Mouse (Mus musculus): Measurements from ENCODE around the gene Chad. TPM values are rescaled to one million over a fixed set of nuclear protein-coding genes. Genes with fewer than 3 reads are reported as not detected.
A peak's percentile ranks its signal among the peaks of the same experiment; 100 is the strongest.

The Chad gene
- polyA plus RNA-seq, 1 experiment from 2014 or later, result 0.39 TPM

GRCm38 (mm10) chr11:94543932-94544331, 20.9 kb upstream of the Chad start:
- no peak for ATAC-seq
- Histone ChIP-seq H3K9ac (ENCODE audit: low read depth, low read length) (no peak overlapping the region), H3K4me1 (ENCODE audit: control insufficient read depth, insufficient read depth, low read depth, low read length) (peaks cover 5% of the 10 kb centered on the region), H3K36me3 (ENCODE audit: control insufficient read depth, insufficient read depth, low read length) (no peaks in the 10 kb centered on the region), H3K4me3 (ENCODE audit: low read length) (no peak overlapping the region), H3K27ac (ENCODE audit: low read depth, low read length) (no peak overlapping the region), H3K9me3 (ENCODE audit: control insufficient read depth, low read length) (no peaks in the 10 kb centered on the region), H3K27me3 (replicated peaks; ENCODE audit: control insufficient read depth, insufficient read depth, low read length) (no peaks in the 10 kb centered on the region), H3K4me2 (ENCODE audit: low read length) (peak overlapping the region; percentile 39; the same call in 1 of the 2 replicates)
- 39% methylated on average over 9 of the region's 9 CpGs for WGBS

- H3K4me3 ChIP-seq (ENCODE audit: low read length), result no peak overlapping the region
- no peaks in the 10 kb centered on the region for H3K36me3 ChIP-seq (ENCODE audit: control insufficient read depth, insufficient read depth, low read length)
- 50% methylated on average over 18 of the region's 18 CpGs for WGBS
- no peak overlapping the region for H3K27ac ChIP-seq (ENCODE audit: low read depth, low read length)
- ATAC-seq, result no peak
- H3K4me2 ChIP-seq (ENCODE audit: low read length), result peak overlapping the region; percentile 39
- H3K9me3 ChIP-seq (ENCODE audit: control insufficient read depth, low read length), result no peaks in the 10 kb centered on the region
- peaks cover 7% of the 10 kb centered on the region for H3K4me1 ChIP-seq (ENCODE audit: control insufficient read depth, insufficient read depth, low read depth, low read length)
- H3K9ac ChIP-seq (ENCODE audit: low read depth, low read length), result no peak overlapping the region; the same call in 1 of the 2 replicates
- H3K27me3 ChIP-seq (replicated peaks; ENCODE audit: control insufficient read depth, insufficient read depth, low read length), result no peaks in the 10 kb centered on the region
Observed at GRCm38 (mm10) chr11:94544422-94544821, 20.4 kb upstream of the Chad start.

- Histone ChIP-seq H3K9ac (ENCODE audit: low read depth, low read length) (no peak overlapping the region), H3K27ac (ENCODE audit: low read depth, low read length) (no peak overlapping the region), H3K36me3 (ENCODE audit: control insufficient read depth, insufficient read depth, low read length) (no peaks in the 10 kb centered on the region), H3K4me2 (ENCODE audit: low read length) (no peak overlapping the region), H3K27me3 (replicated peaks; ENCODE audit: control insufficient read depth, insufficient read depth, low read length) (no peaks in the 10 kb centered on the region), H3K4me3 (ENCODE audit: low read length) (no peak overlapping the region), H3K4me1 (ENCODE audit: control insufficient read depth, insufficient read depth, low read depth, low read length) (peaks cover 9% of the 10 kb centered on the region), H3K9me3 (ENCODE audit: control insufficient read depth, low read length) (no peaks in the 10 kb centered on the region)
- no peak for ATAC-seq
- WGBS, result 95% methylated on average over 5 of the region's 5 CpGs
Observed at GRCm38 (mm10) chr11:94546381-94546780, 18.5 kb upstream of the Chad start.

- Histone ChIP-seq H3K9me3 (ENCODE audit: control insufficient read depth, low read length) (no peaks in the 10 kb centered on the region), H3K4me2 (ENCODE audit: low read length) (no peak overlapping the region), H3K9ac (ENCODE audit: low read depth, low read length) (no peak overlapping the region), H3K4me3 (ENCODE audit: low read length) (no peak overlapping the region), H3K36me3 (ENCODE audit: control insufficient read depth, insufficient read depth, low read length) (no peaks in the 10 kb centered on the region), H3K4me1 (ENCODE audit: control insufficient read depth, insufficient read depth, low read depth, low read length) (peaks cover 9% of the 10 kb centered on the region), H3K27me3 (replicated peaks; ENCODE audit: control insufficient read depth, insufficient read depth, low read length) (no peaks in the 10 kb centered on the region), H3K27ac (ENCODE audit: low read depth, low read length) (no peak overlapping the region)
- no peak for ATAC-seq
- 89% methylated on average over 6 of the region's 6 CpGs for WGBS
Observed at GRCm38 (mm10) chr11:94547271-94547670, 17.6 kb upstream of the Chad start.

- Histone ChIP-seq H3K4me3 (ENCODE audit: low read length) (peak overlapping the region; percentile 81), H3K4me2 (ENCODE audit: low read length) (peak overlapping the region; percentile 63), H3K9ac (ENCODE audit: low read depth, low read length) (peak overlapping the region; percentile 85), H3K27me3 (replicated peaks; ENCODE audit: control insufficient read depth, insufficient read depth, low read length) (no peaks in the 10 kb centered on the region), H3K27ac (ENCODE audit: low read depth, low read length) (peak overlapping the region; percentile 90), H3K4me1 (ENCODE audit: control insufficient read depth, insufficient read depth, low read depth, low read length) (peaks cover 9% of the 10 kb centered on the region), H3K36me3 (ENCODE audit: control insufficient read depth, insufficient read depth, low read length) (no peaks in the 10 kb centered on the region), H3K9me3 (ENCODE audit: control insufficient read depth, low read length) (no peaks in the 10 kb centered on the region)
- peak; percentile 57 for ATAC-seq
- WGBS, result 11% methylated on average over 24 of the region's 24 CpGs
Observed at GRCm38 (mm10) chr11:94548041-94548784, 16.6 kb upstream of the Chad start.

GRCm38 (mm10) chr11:94548888-94549690, 15.8 kb upstream of the Chad start, which contains the start of gene Rsad1:
Gene Rsad1 (minus strand): TSS chr11:94549255.
- Histone ChIP-seq H3K27ac (ENCODE audit: low read depth, low read length) (peak within 1 kb of the TSS; percentile 90), H3K9ac (ENCODE audit: low read depth, low read length) (peak within 1 kb of the TSS; percentile 85), H3K4me2 (ENCODE audit: low read length) (peak within 1 kb of the TSS; percentile 63), H3K9me3 (ENCODE audit: control insufficient read depth, low read length) (no peaks in the 10 kb centered on the region), H3K27me3 (replicated peaks; ENCODE audit: control insufficient read depth, insufficient read depth, low read length) (no peaks in the 10 kb centered on the region), H3K36me3 (ENCODE audit: control insufficient read depth, insufficient read depth, low read length) (no peaks in the 10 kb centered on the region), H3K4me1 (ENCODE audit: control insufficient read depth, insufficient read depth, low read depth, low read length) (peaks cover 9% of the 10 kb centered on the region), H3K4me3 (ENCODE audit: low read length) (peak within 1 kb of the TSS; percentile 81)
- 4% methylated on average over 49 of the region's 49 CpGs for WGBS
- peak; percentile 94 for ATAC-seq

- Histone ChIP-seq H3K36me3 (ENCODE audit: control insufficient read depth, insufficient read depth, low read length) (no peaks in the 10 kb centered on the region), H3K4me1 (ENCODE audit: control insufficient read depth, insufficient read depth, low read depth, low read length) (peaks cover 9% of the 10 kb centered on the region), H3K27ac (ENCODE audit: low read depth, low read length) (peak overlapping the region; percentile 90), H3K4me2 (ENCODE audit: low read length) (no peak overlapping the region; the same call in 1 of the 2 replicates), H3K9ac (ENCODE audit: low read depth, low read length) (peak overlapping the region; percentile 85; the same call in 1 of the 2 replicates), H3K27me3 (replicated peaks; ENCODE audit: control insufficient read depth, insufficient read depth, low read length) (no peaks in the 10 kb centered on the region), H3K4me3 (ENCODE audit: low read length) (no peak overlapping the region), H3K9me3 (ENCODE audit: control insufficient read depth, low read length) (no peaks in the 10 kb centered on the region)
- ATAC-seq, result no peak
- WGBS, result 74% methylated on average over 10 of the region's 10 CpGs
Observed at GRCm38 (mm10) chr11:94549691-94550441, 15.0 kb upstream of the Chad start.

GRCm38 (mm10) chr11:94550442-94550744, 14.5 kb upstream of the Chad start:
- Histone ChIP-seq H3K4me1 (ENCODE audit: control insufficient read depth, insufficient read depth, low read depth, low read length) (peaks cover 9% of the 10 kb centered on the region), H3K4me2 (ENCODE audit: low read length) (no peak overlapping the region), H3K9me3 (ENCODE audit: control insufficient read depth, low read length) (no peaks in the 10 kb centered on the region), H3K4me3 (ENCODE audit: low read length) (no peak overlapping the region), H3K27me3 (replicated peaks; ENCODE audit: control insufficient read depth, insufficient read depth, low read length) (no peaks in the 10 kb centered on the region), H3K36me3 (ENCODE audit: control insufficient read depth, insufficient read depth, low read length) (no peaks in the 10 kb centered on the region), H3K9ac (ENCODE audit: low read depth, low read length) (no peak overlapping the region), H3K27ac (ENCODE audit: low read depth, low read length) (no peak overlapping the region)
- ATAC-seq, result no peak
- WGBS, result 95% methylated on average over 5 of the region's 5 CpGs

- 83% methylated on average over 3 of the region's 3 CpGs for WGBS
- Histone ChIP-seq H3K9ac (ENCODE audit: low read depth, low read length) (no peak overlapping the region), H3K4me3 (ENCODE audit: low read length) (no peak overlapping the region), H3K27me3 (replicated peaks; ENCODE audit: control insufficient read depth, insufficient read depth, low read length) (no peaks in the 10 kb centered on the region), H3K27ac (ENCODE audit: low read depth, low read length) (no peak overlapping the region), H3K36me3 (ENCODE audit: control insufficient read depth, insufficient read depth, low read length) (no peaks in the 10 kb centered on the region), H3K4me2 (ENCODE audit: low read length) (no peak overlapping the region), H3K4me1 (ENCODE audit: control insufficient read depth, insufficient read depth, low read depth, low read length) (no peaks in the 10 kb centered on the region), H3K9me3 (ENCODE audit: control insufficient read depth, low read length) (no peaks in the 10 kb centered on the region)
- ATAC-seq, result no peak
Observed at GRCm38 (mm10) chr11:94558226-94558625, 6.6 kb upstream of the Chad start.
